Comparison of ENCODE assay signal across 8 mouse cellular contexts in the genomic region with DNA sequence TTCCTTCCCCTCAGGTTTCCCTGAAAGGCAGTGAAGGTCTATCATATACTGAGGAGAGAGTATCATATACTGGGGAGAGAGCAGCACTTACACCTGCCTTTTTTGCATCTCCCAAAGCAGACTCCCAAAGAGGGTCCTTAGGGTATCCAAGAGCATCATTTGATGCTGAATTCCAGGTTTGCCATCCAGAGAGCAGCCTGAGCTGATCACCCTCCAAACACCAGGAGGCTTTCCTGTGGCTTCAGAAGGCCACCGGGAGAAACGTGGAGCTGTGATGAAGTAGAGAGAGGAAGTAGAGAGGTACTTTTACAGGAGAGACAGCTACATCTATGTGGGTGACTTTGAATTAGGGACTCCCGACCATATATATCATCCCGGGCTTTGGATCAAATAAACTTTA. TPM values are rescaled to one million over a fixed set of nuclear protein-coding genes. Genes with fewer than 3 reads are reported as not detected.
A peak's percentile ranks its signal among the peaks of the same experiment; 100 is the strongest.
DNase-seq lines count a peak whose midpoint lies in the region; ATAC-seq and TF ChIP-seq lines count a peak whose summit lies in the region.

No protein-coding gene starts in this region.

- H3K4me3 ChIP-seq in liver, adult 2 months (ENCODE audit: insufficient read depth, low read depth, low read length), result peak overlapping the region; percentile 76
- peak overlapping the region; percentile 69 for H3K4me3 ChIP-seq in embryonic fibroblast, embryonic 13.5 days (ENCODE audit: insufficient read depth, low read length)
- H3K4me3 ChIP-seq in limb, embryonic 11.5 days (ENCODE audit: low read depth, low read length), result peak overlapping the region; percentile 48; the same call in 1 of the 2 replicates
- H3K4me3 ChIP-seq in neural tube, embryonic 13.5 days, result peak overlapping the region; percentile 89

- no peaks in the 10 kb centered on the region for H3K27me3 ChIP-seq in liver, adult 2 months (ENCODE audit: control insufficient read depth, insufficient read depth, low read length)
- peaks cover 2% of the 10 kb centered on the region; the same call in 1 of the 2 replicates for H3K27me3 ChIP-seq in limb, embryonic 11.5 days (ENCODE audit: control insufficient read depth, insufficient read depth, low read length)
- peaks cover 5% of the 10 kb centered on the region; the same call in 1 of the 2 replicates for H3K27me3 ChIP-seq in neural tube, embryonic 13.5 days

- no peak for ATAC-seq in limb, embryonic 11.5 days (ENCODE audit: insufficient number of reproducible peaks, low FRiP score, low TSS enrichment, low read depth)
- no peak for ATAC-seq in neural tube, embryonic 13.5 days (ENCODE audit: low read depth)

- peak overlapping the region; percentile 95 for H3K27ac ChIP-seq in liver, adult 2 months (replicated peaks; ENCODE audit: insufficient read depth, low read depth, low read length)
- H3K27ac ChIP-seq in embryonic fibroblast, embryonic 13.5 days (ENCODE audit: insufficient read depth, low read length), result peak overlapping the region; percentile 98
- H3K27ac ChIP-seq in limb, embryonic 11.5 days (replicated peaks; ENCODE audit: low read depth, low read length), result peak overlapping the region; percentile 75; the same call in 1 of the 2 replicates
- peak overlapping the region; percentile 97 for H3K27ac ChIP-seq in neural tube, embryonic 13.5 days (replicated peaks)

- no peak for TF ChIP-seq POLR2A in liver, adult 2 months (IDR thresholded peaks at IDR 0.05; ENCODE audit: extremely low read depth, insufficient read depth, low read length)
- peak; percentile 35; the same call in 1 of the 2 replicates for TF ChIP-seq POLR2A in embryonic fibroblast, embryonic 13.5 days (IDR thresholded peaks at IDR 0.05; ENCODE audit: low read depth, low read length)

- peak overlapping the region; percentile 66 for H3K9ac ChIP-seq in liver, adult 2 months (ENCODE audit: low read depth, low read length)
- H3K9ac ChIP-seq in limb, embryonic 11.5 days (ENCODE audit: low read length), result peak overlapping the region; percentile 22
- peak overlapping the region; percentile 95 for H3K9ac ChIP-seq in neural tube, embryonic 13.5 days

- TF ChIP-seq CTCF in liver, adult 2 months (IDR thresholded peaks at IDR 0.05; ENCODE audit: low read depth, low read length), result no peak
- TF ChIP-seq CTCF in embryonic fibroblast, embryonic 13.5 days (IDR thresholded peaks at IDR 0.05; ENCODE audit: borderline replicate concordance, insufficient read depth, low read length), result no peak

- peak; percentile 19 for DNase-seq in liver, adult 2 months (ENCODE audit: extremely low read depth, low read depth, low spot score)
- no peak for DNase-seq in liver
- peak; percentile 26 for DNase-seq in limb, embryonic 11.5 days (ENCODE audit: low spot score)
- no peak for DNase-seq in thymus, adult 18-20 months
- no peak for DNase-seq in layer of hippocampus, adult 9-11 months
- DNase-seq in frontal cortex, postnatal 14 days (ENCODE audit: low spot score in 2 of 2), result no peak

- no peaks in the 10 kb centered on the region for H3K36me3 ChIP-seq in liver, adult 2 months (ENCODE audit: control insufficient read depth, insufficient read depth, low read length)
- no peaks in the 10 kb centered on the region for H3K36me3 ChIP-seq in limb, embryonic 11.5 days (ENCODE audit: control insufficient read depth, insufficient read depth, low read length)
- no peaks in the 10 kb centered on the region for H3K36me3 ChIP-seq in neural tube, embryonic 13.5 days

- WGBS in liver, adult 2 months, result 22% methylated on average over 4 of the region's 4 CpGs
- WGBS in limb, embryonic 11.5 days, result 11% methylated on average over 4 of the region's 4 CpGs
- WGBS in neural tube, embryonic 13.5 days, result 20% methylated on average over 4 of the region's 4 CpGs

- peaks cover 20% of the 10 kb centered on the region for H3K4me1 ChIP-seq in liver, adult 2 months (ENCODE audit: control insufficient read depth, insufficient read depth, low read length)
- H3K4me1 ChIP-seq in embryonic fibroblast, embryonic 13.5 days (ENCODE audit: control insufficient read depth, insufficient read depth, low read length), result peaks cover 8% of the 10 kb centered on the region; the same call in 1 of the 2 replicates
- peaks cover 42% of the 10 kb centered on the region for H3K4me1 ChIP-seq in limb, embryonic 11.5 days (ENCODE audit: control insufficient read depth, insufficient read depth, low read length)
- H3K4me1 ChIP-seq in neural tube, embryonic 13.5 days (replicated peaks), result peaks cover 66% of the 10 kb centered on the region

- peaks cover 22% of the 10 kb centered on the region for H3K79me2 ChIP-seq in liver, adult 2 months (ENCODE audit: control insufficient read depth, insufficient read depth, low read length)

- no peaks in the 10 kb centered on the region for H3K9me3 ChIP-seq in limb, embryonic 11.5 days (ENCODE audit: control insufficient read depth, low read length)
- no peaks in the 10 kb centered on the region for H3K9me3 ChIP-seq in neural tube, embryonic 13.5 days

- H3K4me2 ChIP-seq in limb, embryonic 11.5 days (ENCODE audit: low read depth, severe bottlenecking), result peak overlapping the region; percentile 98
- H3K4me2 ChIP-seq in neural tube, embryonic 13.5 days, result peak overlapping the region; percentile 98

RNA-seq across cellular contexts. Expression of a gene that starts 3.1 kb away (rescaled TPM):
- 6.2 and 10.2 TPM in 2 replicates for total RNA-seq in liver, adult 2 months (2014; rRNA removed)
- 7.9 and 16.2 TPM in 2 replicates for polyA plus RNA-seq in liver, adult 2 months (2012; rRNA removed)
- 36.2 and 39.9 TPM in 2 replicates for polyA plus RNA-seq in embryonic fibroblast, embryonic 13.5 days (2011; ENCODE audit: insufficient read length, low read depth, missing spikeins)
- 29.4 and 31.3 TPM in 2 replicates for polyA plus RNA-seq in limb, embryonic 11.5 days (2014; fragmentation: Nextera tagmentation; extraction: Ambion mirVana)
- 53.1 and 53.6 TPM in 2 replicates for polyA plus RNA-seq in neural tube, embryonic 13.5 days (2015; fragmentation: Nextera tagmentation; extraction: Ambion mirVana)

RNA-seq across cellular contexts. Expression of a gene that starts 48.3 kb away (rescaled TPM):
- total RNA-seq in liver, adult 2 months (2014; rRNA removed), result 45.1 and 49.2 TPM in 2 replicates
- 28.0 and 33.3 TPM in 2 replicates for polyA plus RNA-seq in liver, adult 2 months (2012; rRNA removed)
- 26.8 and 29.9 TPM in 2 replicates for polyA plus RNA-seq in embryonic fibroblast, embryonic 13.5 days (2011; ENCODE audit: insufficient read length, low read depth, missing spikeins)
- 33.6 and 36.4 TPM in 2 replicates for polyA plus RNA-seq in limb, embryonic 11.5 days (2014; fragmentation: Nextera tagmentation; extraction: Ambion mirVana)
- polyA plus RNA-seq in neural tube, embryonic 13.5 days (2015; fragmentation: Nextera tagmentation; extraction: Ambion mirVana), result 67.3 and 68.3 TPM in 2 replicates

Comparison
In these comparisons a context has a peak if more than half of its experiments do, and no peak if none do; other contexts are left out.
1. DNase-seq: peak in liver, adult 2 months (single experiment) and limb, embryonic 11.5 days (single experiment); none in liver (single experiment), thymus, adult 18-20 months (0 of 2), layer of hippocampus, adult 9-11 months (single experiment) and frontal cortex, postnatal 14 days (0 of 2).
2. H3K9ac ChIP-seq: peak in every context shown above with its lines; median percentile 95 in neural tube, embryonic 13.5 days; 66 in liver, adult 2 months; 22 in limb, embryonic 11.5 days.
3. Peak in every context shown above with its lines, with median percentiles within 50 percentile points of each other: H3K27ac ChIP-seq and H3K4me3 ChIP-seq.